Mouse (Mus musculus) T-helper 1 cell (primary cell): ENCODE measurements around the gene Six4.
"Not testable (repeated sequence)": the region's sequence is repeated elsewhere in the genome, so short reads cannot be mapped to it uniquely, and the experiment has no call there.

Experiments used
- in situ Hi-C: fragments of 300-600 bp; cut with MboI, MseI; formaldehyde crosslinking; loops from one replicate; pipeline ENCODE4 v1.15.1; 2025; ENCODE audit warnings: high pct_unique_total_duplicates

Six4 gene

GRCm38 (mm10) chr12:73088911-73089310 lies 24.3 kb downstream of the Six4 start:
- in situ Hi-C loops: no loop called here

- in situ Hi-C loops: no loop called here
Observed at GRCm38 (mm10) chr12:73088500-73088899, 24.8 kb downstream of the Six4 start.

- in situ Hi-C loops: no loop called here
Observed at GRCm38 (mm10) chr12:73087086-73087485, 26.2 kb downstream of the Six4 start.

- in situ Hi-C loops: no loop called here
Observed at GRCm38 (mm10) chr12:73085739-73086630, 27.3 kb downstream of the Six4 start.

GRCm38 (mm10) chr12:73083773-73084172 lies 29.5 kb downstream of the Six4 start:
- in situ Hi-C loops: no loop called here

- in situ Hi-C loops: not testable (repeated sequence)
Observed at GRCm38 (mm10) chr12:73081828-73082227, 31.4 kb downstream of the Six4 start.

GRCm38 (mm10) chr12:73060805-73061410 lies 52.3 kb downstream of the Six4 start:
- in situ Hi-C loops: no loop called here

- in situ Hi-C loops: no loop called here
Observed at GRCm38 (mm10) chr12:73057492-73057891, 55.8 kb downstream of the Six4 start.

GRCm38 (mm10) chr12:73055451-73055850 lies 57.8 kb downstream of the Six4 start:
- in situ Hi-C loops: no loop called here

- in situ Hi-C loops: loop anchor here (5.0 kb wide), 1 partner anchor 58 kb away; the partner anchor contains the start of gene Six4
Observed at GRCm38 (mm10) chr12:73054576-73055185, 58.6 kb downstream of the Six4 start.

GRCm38 (mm10) chr12:73053668-73054241 lies 59.5 kb downstream of the Six4 start, which contains the start of gene Six1:
Gene Six1, minus strand, starts transcription at chr12:73053887.
- in situ Hi-C loops: loop anchor here (5.0 kb wide), 1 partner anchor 59 kb away; the partner anchor contains the start of gene Six4

- in situ Hi-C loops: loop anchor here (5.0 kb wide), 1 partner anchor 59 kb away; the partner anchor contains the start of gene Six4
Observed at GRCm38 (mm10) chr12:73052651-73053591, 60.3 kb downstream of the Six4 start.

GRCm38 (mm10) chr12:73052036-73052650 lies 61.1 kb downstream of the Six4 start:
- in situ Hi-C loops: loop anchor here (5.0 kb wide), 1 partner anchor 60 kb away; the partner anchor contains the start of gene Six4

GRCm38 (mm10) chr12:73050811-73051580 lies 62.3 kb downstream of the Six4 start:
- in situ Hi-C loops: loop anchor here (5.0 kb wide), 1 partner anchor 61 kb away; the partner anchor contains the start of gene Six4

- in situ Hi-C loops: loop anchor here (5.0 kb wide), 1 partner anchor 62 kb away; the partner anchor contains the start of gene Six4
Observed at GRCm38 (mm10) chr12:73050305-73050704, 63.0 kb downstream of the Six4 start.
